ENCODE assay signal across 33 mouse cellular contexts in genomic region chr1:164418320-164418719, GRCm38 (mm10). TPM values are rescaled to one million over a fixed set of nuclear protein-coding genes. Genes with fewer than 3 reads are reported as not detected.
A peak's percentile ranks its signal among the peaks of the same experiment; 100 is the strongest.
DNase-seq lines count a peak whose midpoint lies in the region; ATAC-seq lines count a peak whose summit lies in the region.
"Had no signal": no experiment of that assay in that cellular context is flagged by ENCODE, and none has a peak within 500 bp of the region (broad histone marks: within the 10 kb centered on the region; RNA-seq: fewer than 3 reads in every experiment).

No protein-coding gene starts in this region.

- no peaks in the 10 kb centered on the region for H3K27me3 ChIP-seq in kidney, embryonic 14.5 days (ENCODE audit: control insufficient read depth, insufficient read depth, low read length)
- H3K27me3 ChIP-seq: CH12.LX; hindbrain, embryonic 12.5 days; limb, embryonic 15.5 days; liver, embryonic 15.5 days; neural tube, embryonic 12.5 days had no signal

- no peaks in the 10 kb centered on the region for H3K36me3 ChIP-seq in kidney, embryonic 14.5 days (ENCODE audit: control insufficient read depth, insufficient read depth, low read length)
- H3K36me3 ChIP-seq: hindbrain, embryonic 12.5 days; limb, embryonic 15.5 days; liver, embryonic 15.5 days had no signal

- no peak overlapping the region for H3K4me3 ChIP-seq in kidney, embryonic 14.5 days (ENCODE audit: low read length)
- H3K4me3 ChIP-seq: erythroblast, embryonic 14.5 days; gastrocnemius, adult 2 months; hindbrain, embryonic 12.5 days; limb, embryonic 15.5 days; liver, embryonic 15.5 days; midbrain, embryonic 10.5 days; myocyte; neural tube, embryonic 12.5 days had no signal

- DNase-seq in adrenal gland, postnatal 14 days: peak; percentile 14
- DNase-seq in adrenal gland, adult 18-20 months (ENCODE audit: low spot score in 2 of 2): no peak
- DNase-seq in kidney, adult 8-10 months: peak; percentile 80 to 84
- DNase-seq in kidney, postnatal 14 days: peak; percentile 61
- no peak for DNase-seq in cerebellum, postnatal 14 days
- DNase-seq: adrenal gland, postnatal 10 days; cerebellum, adult 11 months; cerebellum, adult 9-10 months; gastrocnemius, adult 2 months; gastrocnemius, postnatal 36 days; heart, adult 18-20 months; heart, postnatal 36 days; layer of hippocampus, postnatal 36 days; left cerebral cortex, postnatal 4 days; lung, embryonic 14.5 days; lung, postnatal 14 days; right cerebral cortex, adult 18-20 months; thymus, postnatal 4 days had no signal

- no peak overlapping the region for H3K27ac ChIP-seq in kidney, embryonic 14.5 days (ENCODE audit: low read depth, low read length)
- H3K27ac ChIP-seq: gastrocnemius, adult 2 months; hindbrain, embryonic 12.5 days; hindbrain, postnatal 0 days; limb, embryonic 15.5 days; liver, embryonic 15.5 days; midbrain, embryonic 10.5 days; neural tube, embryonic 12.5 days had no signal

- H3K9me3 ChIP-seq in kidney, embryonic 14.5 days (ENCODE audit: control insufficient read depth, low read length): no peaks in the 10 kb centered on the region
- H3K9me3 ChIP-seq: hindbrain, embryonic 12.5 days; limb, embryonic 15.5 days; liver, embryonic 15.5 days; midbrain, embryonic 10.5 days; neural tube, embryonic 12.5 days had no signal

- H3K4me2 ChIP-seq in kidney, embryonic 14.5 days (replicated peaks; ENCODE audit: low read depth, low read length): no peak overlapping the region
- H3K4me2 ChIP-seq: heart, embryonic 11.5 days; hindbrain, embryonic 12.5 days; limb, embryonic 15.5 days; liver, embryonic 15.5 days; lung, embryonic 14.5 days; neural tube, embryonic 12.5 days had no signal

- no peak for ATAC-seq in kidney, embryonic 14.5 days (ENCODE audit: low FRiP score, low TSS enrichment)
- ATAC-seq in megakaryocyte, adult 5-6 weeks (ENCODE audit: poor library complexity, severe bottlenecking): no peak
- ATAC-seq: activated CD4-positive, CD25-positive, alpha-beta regulatory T cell, adult 4 months; forebrain, embryonic 16.5 days; hindbrain, postnatal 0 days; midbrain, embryonic 16.5 days had no signal

- H3K4me1 ChIP-seq in kidney, embryonic 14.5 days (ENCODE audit: control insufficient read depth, insufficient read depth, low read length): no peaks in the 10 kb centered on the region
- H3K4me1 ChIP-seq: hindbrain, embryonic 12.5 days; limb, embryonic 15.5 days; liver, embryonic 15.5 days; midbrain, embryonic 10.5 days; neural tube, embryonic 12.5 days had no signal

- 47% methylated on average over 10 of the region's 10 CpGs for WGBS in kidney, embryonic 14.5 days

- H3K9ac ChIP-seq in kidney, embryonic 14.5 days (ENCODE audit: low read depth, low read length): no peak overlapping the region
- H3K9ac ChIP-seq: hindbrain, embryonic 12.5 days; limb, embryonic 15.5 days; liver, embryonic 15.5 days; lung, embryonic 14.5 days; neural tube, embryonic 12.5 days had no signal

RNA-seq across cellular contexts. Expression of gene Atp1b1, which starts 39.8 kb away (rescaled TPM):
- total RNA-seq in adrenal gland, postnatal 14 days (2021): 90.2 and 91.6 TPM in 2 replicates
- 10 to 100 TPM; 60.3 to 71.3 TPM for total RNA-seq in adrenal gland, adult 18-20 months (2021)
- 80.2 and 86.4 TPM in 2 replicates for polyA plus RNA-seq in kidney, embryonic 14.5 days (2014; fragmentation: Nextera tagmentation; extraction: Ambion mirVana)
- total RNA-seq in megakaryocyte, adult 5-6 weeks (2015): 9.8 and 12.9 TPM in 2 replicates
- total RNA-seq in megakaryocyte, adult 5-6 weeks (2017): 7.7 and 9.9 TPM in 2 replicates
- polyA plus RNA-seq: erythroblast, embryonic 14.5 days had no signal

Comparison
In these comparisons a context has a peak if more than half of its experiments do, and no peak if none do; other contexts are left out.
1. DNase-seq: peak in adrenal gland, postnatal 14 days (single experiment), kidney, adult 8-10 months (2 of 2) and kidney, postnatal 14 days (single experiment); none in adrenal gland, adult 18-20 months (0 of 2) and cerebellum, postnatal 14 days (0 of 2).